Mouse (Mus musculus) spleen, postnatal 4 days (tissue): ENCODE data around the gene Chka.

Experiments
- DNase-seq, 2 experiments: peaks; one replicate each; pipeline ENCODE4 v3.0.0; 2022; ENCODE audit warnings: low spot score in 2 of 2

Chka gene

GRCm38 (mm10) chr19:3846676-3847604 is 4.6 kb upstream of the Chka start:
- no peak for DNase-seq

- DNase-seq: no peak
Measured at GRCm38 (mm10) chr19:3847711-3848110, 3.9 kb upstream of the Chka start.

- DNase-seq: no peak
Measured at GRCm38 (mm10) chr19:3848207-3848808, 3.3 kb upstream of the Chka start.

GRCm38 (mm10) chr19:3849251-3849650 is 2.3 kb upstream of the Chka start:
- DNase-seq: no peak

- DNase-seq: no peak
Measured at GRCm38 (mm10) chr19:3850076-3850475, 1.5 kb upstream of the Chka start.

GRCm38 (mm10) chr19:3850847-3851469 is 615 bp upstream of the Chka start:
- DNase-seq: no peak

GRCm38 (mm10) chr19:3851979-3852681 is 557 bp downstream of the Chka start:
- peak; percentile 54 to 84 for DNase-seq

- no peak for DNase-seq
Measured at GRCm38 (mm10) chr19:3853121-3853520, 1.5 kb downstream of the Chka start.

- no peak for DNase-seq
Measured at GRCm38 (mm10) chr19:3853891-3854290, 2.3 kb downstream of the Chka start.

- no peak for DNase-seq
Measured at GRCm38 (mm10) chr19:3855091-3855490, 3.5 kb downstream of the Chka start.

- no peak for DNase-seq
Measured at GRCm38 (mm10) chr19:3855601-3856000, 4.0 kb downstream of the Chka start.

- no peak for DNase-seq
Measured at GRCm38 (mm10) chr19:3857220-3857619, 5.6 kb downstream of the Chka start.

GRCm38 (mm10) chr19:3862713-3863112 is 11.1 kb downstream of the Chka start:
- no peak for DNase-seq

- no peak for DNase-seq
Measured at GRCm38 (mm10) chr19:3864960-3865359, 13.4 kb downstream of the Chka start.

- DNase-seq: no peak
Measured at GRCm38 (mm10) chr19:3868290-3868689, 16.7 kb downstream of the Chka start.

GRCm38 (mm10) chr19:3871468-3871867 is 19.9 kb downstream of the Chka start:
- DNase-seq: no peak

GRCm38 (mm10) chr19:3872373-3872772 is 20.8 kb downstream of the Chka start:
- DNase-seq: no peak

GRCm38 (mm10) chr19:3875045-3875444 is 23.5 kb downstream of the Chka start:
- no peak for DNase-seq

- no peak for DNase-seq
Measured at GRCm38 (mm10) chr19:3880054-3880848, 28.7 kb downstream of the Chka start.

- no peak for DNase-seq
Measured at GRCm38 (mm10) chr19:3882214-3882613, 30.6 kb downstream of the Chka start.

- DNase-seq: no peak
Measured at GRCm38 (mm10) chr19:3884325-3884990, 32.9 kb downstream of the Chka start.
